Mouse (Mus musculus) lung, postnatal 0 days (tissue): ENCODE measurements around the gene Col23a1. TPM values are rescaled to one million over a fixed set of nuclear protein-coding genes. Genes with fewer than 3 reads are reported as not detected.
A peak's percentile ranks its signal among the peaks of the same experiment; 100 is the strongest.

ENCODE experiments used
- ATAC-seq: fragments of 200-750 bp; cut with Nextera tagmentation; 2 replicates; pipeline ENCODE4 v1.8.0; 2017; ENCODE audit warnings: moderate library complexity
- DNase-seq: peaks from one replicate; pipeline ENCODE4 v3.0.0-alpha.2; 2016; ENCODE audit warnings: low spot score
- H3K27ac ChIP-seq: fragments of 300-500 bp; sonication (generic); 2 replicates; pipeline ENCODE4 v1.5.1; 2014; ENCODE audit warnings: antibody characterized with exemption, mild to moderate bottlenecking, low read length, mixed read lengths
- H3K27me3 ChIP-seq: fragments of 300-500 bp; sonication (generic); replicated peaks from 2 replicates; pipeline ENCODE4 v1.6.1; 2014; ENCODE audit warnings: low read length, mixed read lengths; ENCODE audit not compliant: insufficient read depth
- H3K36me3 ChIP-seq: fragments of 300-500 bp; sonication (generic); 2 replicates; pipeline ENCODE4 v1.6.1; 2014; ENCODE audit warnings: low read length, mixed read lengths; ENCODE audit not compliant: insufficient read depth
- H3K4me1 ChIP-seq: fragments of 300-500 bp; sonication (generic); 2 replicates; pipeline ENCODE4 v1.6.1; 2014; ENCODE audit warnings: antibody characterized with exemption, low read depth, low read length, mixed read lengths; ENCODE audit not compliant: insufficient read depth
- H3K4me2 ChIP-seq: fragments of 300-500 bp; sonication (generic); replicated peaks from 2 replicates; pipeline ENCODE4 v1.6.1; 2014; ENCODE audit warnings: low read depth, mild to moderate bottlenecking, low read length, moderate library complexity, mixed read lengths
- H3K4me3 ChIP-seq: fragments of 300-500 bp; sonication (generic); 2 replicates; pipeline ENCODE4 v1.5.1; 2014; ENCODE audit warnings: low read depth, low read length
- H3K9ac ChIP-seq: fragments of 300-500 bp; sonication (generic); replicated peaks from 2 replicates; pipeline ENCODE4 v1.6.1; 2014; ENCODE audit warnings: low read depth, mild to moderate bottlenecking
- H3K9me3 ChIP-seq: fragments of 300-500 bp; sonication (generic); 2 replicates; pipeline ENCODE4 v1.6.1; 2016; ENCODE audit warnings: low read length, mixed read lengths
- CTCF ChIP-seq: IDR thresholded peaks from 2 replicates; pipeline ENCODE4 v1.5.1; 2016; ENCODE audit warnings: antibody characterized with exemption, mild to moderate bottlenecking
- EP300 ChIP-seq: IDR thresholded peaks from 2 replicates; pipeline ENCODE4 v1.6.1; 2016; ENCODE audit warnings: antibody characterized with exemption, mild to moderate bottlenecking, control low read depth
- WGBS: fragments of 180-500 bp; shearing (Covaris S2); extraction: QIAGEN DNeasy Blood & Tissue Kit; methylation state at CpG from one replicate; pipeline ENCODE4 v1.1.7; 2014; 5-methylcytosine and 5-hydroxymethylcytosine counted together
- polyA plus RNA-seq: library from polyadenylated mRNA; unstranded; fragments of >200 nt; fragmentation: Nextera tagmentation; extraction: Ambion mirVana; gene quantifications from 2 replicates; pipeline ENCODE4 v1.2.1, GENCODE M21; 2015

Col23a1 gene
- polyA plus RNA-seq, 1 experiment from 2014 or later: 17.2 TPM

GRCm38 (mm10) chr11:51595459-51596083, 305.9 kb downstream of the Col23a1 start:
- peaks cover 56% of the 10 kb centered on the region for H3K36me3 ChIP-seq
- H3K4me3 ChIP-seq: no peak overlapping the region
- DNase-seq (no peak), ATAC-seq (no peak)
- TF ChIP-seq CTCF (no peak), EP300 (no peak)
- H3K27ac ChIP-seq: no peak overlapping the region
- H3K4me2 ChIP-seq: no peak overlapping the region
- 0 out of 2 replicates have a peak, but pooled peaks cover 2% of the 10 kb centered on the region for H3K4me1 ChIP-seq
- H3K9me3 ChIP-seq: no peaks in the 10 kb centered on the region
- WGBS: 92% methylated on average over 1 of the region's 1 CpGs
- no peaks in the 10 kb centered on the region for H3K27me3 ChIP-seq
- H3K9ac ChIP-seq: no peak overlapping the region

- 60% methylated on average over 2 of the region's 2 CpGs for WGBS
- no peak overlapping the region for H3K4me3 ChIP-seq
- no peak overlapping the region for H3K4me2 ChIP-seq
- peaks cover 63% of the 10 kb centered on the region for H3K36me3 ChIP-seq
- H3K27ac ChIP-seq: no peak overlapping the region
- DNase-seq: no peak
- H3K27me3 ChIP-seq: no peaks in the 10 kb centered on the region
- no peaks in the 10 kb centered on the region for H3K4me1 ChIP-seq
- no peak for TF ChIP-seq CTCF
- TF ChIP-seq EP300: no peak
- no peak for ATAC-seq
- no peaks in the 10 kb centered on the region for H3K9me3 ChIP-seq
- H3K9ac ChIP-seq: no peak overlapping the region
Measured at GRCm38 (mm10) chr11:51597553-51597952, 307.8 kb downstream of the Col23a1 start.

- ATAC-seq (no peak), DNase-seq (no peak)
- Histone ChIP-seq H3K4me3 (no peak overlapping the region), H3K27ac (no peak overlapping the region), H3K4me2 (no peak overlapping the region), H3K4me1 (no peaks in the 10 kb centered on the region; the same call in 1 of the 2 replicates), H3K27me3 (no peaks in the 10 kb centered on the region), H3K36me3 (peaks cover 34% of the 10 kb centered on the region; the same call in 1 of the 2 replicates), H3K9ac (no peak overlapping the region), H3K9me3 (no peaks in the 10 kb centered on the region)
- TF ChIP-seq CTCF (no peak), EP300 (no peak)
- WGBS: 80% methylated on average over 3 of the region's 3 CpGs
Measured at GRCm38 (mm10) chr11:51602253-51602652, 312.5 kb downstream of the Col23a1 start.

- Histone ChIP-seq H3K36me3 (peaks cover 25% of the 10 kb centered on the region; the same call in 1 of the 2 replicates), H3K27ac (peak overlapping the region; percentile 96), H3K9ac (peak overlapping the region; percentile 88), H3K4me2 (peak overlapping the region; percentile 68), H3K4me3 (peak overlapping the region; percentile 93), H3K9me3 (no peaks in the 10 kb centered on the region), H3K4me1 (no peaks in the 10 kb centered on the region; the same call in 1 of the 2 replicates), H3K27me3 (no peaks in the 10 kb centered on the region)
- ATAC-seq (peak; percentile 87), DNase-seq (peak; percentile 97)
- WGBS: 1% methylated on average over 67 of the region's 81 CpGs
- TF ChIP-seq EP300 (0 out of 2 replicates have a peak, but pooled peaks have one; percentile 8), CTCF (no peak)
Measured at GRCm38 (mm10) chr11:51605602-51606446, 316.1 kb downstream of the Col23a1 start.

GRCm38 (mm10) chr11:51606447-51607095, 316.9 kb downstream of the Col23a1 start, which contains the start of gene Hnrnpab:
Gene Hnrnpab (minus strand): TSS chr11:51606847.
- H3K9me3 ChIP-seq: no peaks in the 10 kb centered on the region
- H3K4me2 ChIP-seq: peak within 1 kb of the TSS; percentile 68
- peak; percentile 30; the same call in 1 of the 2 replicates for TF ChIP-seq EP300
- no peak for TF ChIP-seq CTCF
- H3K36me3 ChIP-seq: peaks cover 18% of the 10 kb centered on the region; the same call in 1 of the 2 replicates
- no peaks in the 10 kb centered on the region; the same call in 1 of the 2 replicates for H3K4me1 ChIP-seq
- H3K27me3 ChIP-seq: no peaks in the 10 kb centered on the region
- DNase-seq (peak; percentile 98), ATAC-seq (peak; percentile 92)
- H3K4me3 ChIP-seq: peak within 1 kb of the TSS; percentile 93
- WGBS: 2% methylated on average over 78 of the region's 91 CpGs
- peak within 1 kb of the TSS; percentile 88 for H3K9ac ChIP-seq
- peak within 1 kb of the TSS; percentile 96 for H3K27ac ChIP-seq
